Mouse (Mus musculus) embryonic fibroblast, embryonic 13.5 days (primary cell): ENCODE data around the gene Palm.

Experiments used
- CTCF ChIP-seq: IDR thresholded peaks from 2 replicates; pipeline ENCODE4 v1.5.1; 2011; ENCODE audit warnings: mild to moderate bottlenecking, control low read depth, low read length, moderate library complexity, borderline replicate concordance; ENCODE audit not compliant: insufficient read depth
- POLR2A ChIP-seq: IDR thresholded peaks from 2 replicates; pipeline ENCODE4 v1.6.1; 2011; ENCODE audit warnings: low read depth, mild to moderate bottlenecking, control low read depth, low read length, moderate library complexity

DNA sequence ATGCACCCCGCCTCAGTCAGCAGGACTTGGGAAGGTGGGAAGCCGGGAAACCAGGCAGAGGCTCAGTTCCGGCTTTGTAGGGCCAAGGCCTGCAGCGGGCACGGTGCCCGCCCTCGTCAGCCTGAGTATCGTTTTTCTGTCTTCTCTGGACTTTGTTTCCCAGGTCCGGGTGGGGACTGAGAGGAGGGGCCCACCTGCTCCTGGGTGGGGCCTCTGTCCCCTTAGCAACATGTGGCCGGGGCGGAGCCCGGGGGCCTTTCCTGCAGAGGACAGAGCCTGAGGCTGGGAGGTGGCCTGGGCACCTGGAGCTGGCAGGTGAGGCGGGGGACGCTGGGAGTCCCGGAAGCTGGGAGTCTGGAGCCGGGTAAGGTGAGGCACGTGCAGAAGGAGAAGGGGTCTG lies 29.0 kb downstream of the Palm start:
- TF ChIP-seq POLR2A (no peak), CTCF (no peak)
